Mouse (Mus musculus) neural tube, embryonic 11.5 days (tissue): ENCODE measurements around the gene Serpina1c. TPM values are rescaled to one million over a fixed set of nuclear protein-coding genes. Genes with fewer than 3 reads are reported as not detected.
"Not testable (repeated sequence)": the region's sequence is repeated elsewhere in the genome, so short reads cannot be mapped to it uniquely, and the experiment has no call there.

ENCODE experiments used
- ATAC-seq: fragments of 200-750 bp; cut with Nextera tagmentation; 2 replicates; pipeline ENCODE4 v1.8.0; 2017; ENCODE audit warnings: moderate number of reproducible peaks, mild to moderate bottlenecking, moderate TSS enrichment, moderate library complexity; ENCODE audit not compliant: insufficient read depth, low FRiP score, low TSS enrichment
- DNase-seq: peaks from one replicate; pipeline ENCODE4 v3.0.0-alpha.2; 2015; ENCODE audit warnings: low spot score
- H3K27ac ChIP-seq: fragments of 300-500 bp; sonication (generic); 2 replicates; pipeline ENCODE4 v1.5.1; 2014; ENCODE audit warnings: low read depth, mild to moderate bottlenecking, low read length
- H3K27me3 ChIP-seq: fragments of 300-500 bp; sonication (generic); 2 replicates; pipeline ENCODE4 v1.6.1; 2014; ENCODE audit warnings: mild to moderate bottlenecking, low read length, mixed read lengths; ENCODE audit not compliant: control insufficient read depth, insufficient read depth
- H3K36me3 ChIP-seq: fragments of 300-500 bp; sonication (generic); 2 replicates; pipeline ENCODE4 v1.6.1; 2014; ENCODE audit warnings: mild to moderate bottlenecking, low read length, moderate library complexity, mixed read lengths; ENCODE audit not compliant: control insufficient read depth, insufficient read depth
- H3K4me1 ChIP-seq: fragments of 300-500 bp; sonication (generic); 2 replicates; pipeline ENCODE4 v1.6.1; 2014; ENCODE audit warnings: low read length, mixed read lengths; ENCODE audit not compliant: control insufficient read depth, insufficient read depth
- H3K4me2 ChIP-seq: fragments of 300-500 bp; sonication (generic); 2 replicates; pipeline ENCODE4 v1.6.1; 2014; ENCODE audit warnings: low read depth, mild to moderate bottlenecking, moderate library complexity
- H3K4me3 ChIP-seq: fragments of 300-500 bp; sonication (generic); 2 replicates; pipeline ENCODE4 v1.5.1; 2014; ENCODE audit warnings: low read depth, low read length
- H3K9ac ChIP-seq: fragments of 300-500 bp; sonication (generic); 2 replicates; pipeline ENCODE4 v1.6.1; 2014; ENCODE audit warnings: mild to moderate bottlenecking, low read length
- H3K9me3 ChIP-seq: fragments of 300-500 bp; sonication (generic); 2 replicates; pipeline ENCODE4 v1.6.1; 2016; ENCODE audit warnings: low read length; ENCODE audit not compliant: control insufficient read depth
- WGBS: fragments of 180-500 bp; shearing (Covaris S2); extraction: QIAGEN DNeasy Blood & Tissue Kit; methylation state at CpG from one replicate; pipeline ENCODE4 v1.1.7; 2014; 5-methylcytosine and 5-hydroxymethylcytosine counted together
- polyA plus RNA-seq: library from polyadenylated mRNA; unstranded; fragments of >200 nt; fragmentation: Nextera tagmentation; extraction: Ambion mirVana; gene quantifications from 2 replicates; pipeline ENCODE4 v1.2.1, GENCODE M21; 2014

Serpina1c gene
- polyA plus RNA-seq, 1 experiment from 2014 or later, result not detected

DNA sequence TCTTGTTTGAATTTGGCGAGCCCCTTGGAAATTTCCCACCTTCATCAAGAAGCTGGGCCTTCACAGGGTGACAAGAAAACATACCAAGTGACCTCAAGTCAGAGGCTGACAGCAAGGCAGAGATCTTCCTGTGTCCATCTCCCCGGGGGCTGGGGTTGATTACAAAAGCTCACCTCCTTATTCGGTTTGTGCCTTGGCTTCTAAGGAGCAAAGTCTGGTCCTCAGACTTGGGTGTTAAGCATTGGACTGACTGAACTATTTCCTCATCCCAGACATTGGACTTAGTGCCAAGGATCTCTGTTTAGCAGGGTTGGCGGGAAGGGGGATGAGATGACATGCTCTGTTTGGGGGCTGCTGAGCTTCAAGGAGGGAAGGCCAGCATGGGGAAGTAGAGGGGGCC, 44.1 kb downstream of the Serpina1c start:
- not testable (repeated sequence) for ATAC-seq, H3K27ac ChIP-seq, H3K36me3 ChIP-seq, H3K4me1 ChIP-seq, DNase-seq, H3K4me3 ChIP-seq, H3K27me3 ChIP-seq, H3K9ac ChIP-seq, H3K9me3 ChIP-seq, H3K4me2 ChIP-seq
- 79% methylated on average over 3 of the region's 4 CpGs for WGBS

DNA sequence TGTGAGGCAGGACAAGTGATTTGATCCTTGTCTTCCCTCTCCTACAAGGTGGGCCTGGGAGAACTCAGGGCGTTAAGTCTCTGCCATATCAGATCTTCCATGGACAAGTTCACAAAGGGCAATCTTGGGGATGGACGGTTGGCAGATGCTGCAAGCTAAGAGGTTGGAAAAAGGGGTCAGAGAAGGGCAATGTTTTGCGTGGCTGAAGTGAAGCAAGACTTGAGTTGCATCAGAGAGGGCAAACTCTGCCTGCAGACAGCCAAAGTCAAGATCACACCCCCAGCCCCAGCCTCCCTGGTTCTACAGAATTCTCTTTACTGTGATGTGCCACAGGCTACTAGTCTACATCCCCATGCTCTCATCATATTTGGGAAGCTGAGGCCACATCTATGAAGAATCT, 45.1 kb downstream of the Serpina1c start:
- ATAC-seq, H3K27me3 ChIP-seq, H3K9ac ChIP-seq, H3K9me3 ChIP-seq, H3K4me2 ChIP-seq, DNase-seq, H3K27ac ChIP-seq, H3K4me1 ChIP-seq, H3K4me3 ChIP-seq, H3K36me3 ChIP-seq: not testable (repeated sequence)
- WGBS, result 67% methylated on average over 3 of the region's 3 CpGs

DNA sequence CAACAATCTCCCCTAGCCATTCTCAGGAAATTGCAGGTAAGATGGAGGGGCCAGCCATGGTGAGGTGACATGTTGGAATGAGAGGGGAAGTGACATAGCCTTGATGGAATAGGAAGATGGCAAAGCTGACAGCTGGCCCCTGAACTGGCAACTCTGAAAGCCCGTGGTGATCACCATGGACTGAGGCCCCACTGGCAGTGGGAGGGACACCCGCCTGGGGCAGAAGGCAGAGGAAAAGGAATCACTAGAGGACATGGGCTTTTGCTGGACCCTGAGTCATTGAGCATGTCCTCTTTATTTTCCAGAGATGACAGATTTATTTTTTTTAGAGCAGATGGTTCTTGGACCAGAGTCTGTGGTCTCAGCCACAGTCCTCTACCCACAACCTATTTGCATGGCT, 51.7 kb downstream of the Serpina1c start:
- not testable (repeated sequence) for DNase-seq, ATAC-seq, H3K4me2 ChIP-seq, H3K4me3 ChIP-seq, H3K36me3 ChIP-seq, H3K27ac ChIP-seq, H3K9me3 ChIP-seq, H3K9ac ChIP-seq, H3K4me1 ChIP-seq, H3K27me3 ChIP-seq
- WGBS, result 76% methylated on average over 2 of the region's 2 CpGs

Other genes starting within 250 kb of the Serpina1c start
- 0.33 and 0.84 TPM in 2 replicates for gene Serpina6, start 247.7 kb downstream of the Serpina1c start, polyA plus RNA-seq
- gene Serpina16, start 228.7 kb downstream of the Serpina1c start, polyA plus RNA-seq, result not detected in 2 replicates
- not detected in 2 replicates for gene Serpina1f, start 209.4 kb downstream of the Serpina1c start, polyA plus RNA-seq
- not detected in 2 replicates for gene Serpina1d, start 131.3 kb downstream of the Serpina1c start, polyA plus RNA-seq
- gene Serpina1b, start 74.5 kb downstream of the Serpina1c start, polyA plus RNA-seq, result 0.38 TPM in 1 of 2 replicates, not detected in the other
- gene Serpina1a, start 41.3 kb downstream of the Serpina1c start, polyA plus RNA-seq, result not detected in 2 replicates
- gene Serpina1e, start 54.1 kb upstream of the Serpina1c start, polyA plus RNA-seq, result not detected in 2 replicates
- not detected in 2 replicates for gene Serpina11, start 85.1 kb upstream of the Serpina1c start, polyA plus RNA-seq
- gene Serpina9, start 108.9 kb upstream of the Serpina1c start, polyA plus RNA-seq, result not detected in 2 replicates
- not detected in 2 replicates for gene Serpina12, start 139.6 kb upstream of the Serpina1c start, polyA plus RNA-seq
- not detected in 2 replicates for gene Serpina5, start 196.2 kb upstream of the Serpina1c start, polyA plus RNA-seq
- not detected in 2 replicates for gene Serpina3a, start 207.8 kb upstream of the Serpina1c start, polyA plus RNA-seq
- not detected in 2 replicates for gene Serpina3b, start 223.1 kb upstream of the Serpina1c start, polyA plus RNA-seq
- not detected in 2 replicates for gene Serpina3c, start 249.0 kb upstream of the Serpina1c start, polyA plus RNA-seq